Mouse (Mus musculus) mouse embryonic stem cell (cell line): Measurements from ENCODE around the gene Rims4.

Experiments
- in situ Hi-C, 2 experiments: fragments of 300-500 bp; cut with MboI; formaldehyde crosslinking; loops; 1 replicate in 1 of 2; 3 replicates in 1 of 2; pipeline ENCODE4 v1.14.3; 2019 to 2020; ENCODE audit warnings: low sequenced_read_pairs in 2 of 2, low pct_unique_long_range_greater_than_20kb in 1 of 2, mixed read lengths in 1 of 2; ENCODE audit not compliant: unreplicated experiment in 1 of 2

The Rims4 gene

DNA sequence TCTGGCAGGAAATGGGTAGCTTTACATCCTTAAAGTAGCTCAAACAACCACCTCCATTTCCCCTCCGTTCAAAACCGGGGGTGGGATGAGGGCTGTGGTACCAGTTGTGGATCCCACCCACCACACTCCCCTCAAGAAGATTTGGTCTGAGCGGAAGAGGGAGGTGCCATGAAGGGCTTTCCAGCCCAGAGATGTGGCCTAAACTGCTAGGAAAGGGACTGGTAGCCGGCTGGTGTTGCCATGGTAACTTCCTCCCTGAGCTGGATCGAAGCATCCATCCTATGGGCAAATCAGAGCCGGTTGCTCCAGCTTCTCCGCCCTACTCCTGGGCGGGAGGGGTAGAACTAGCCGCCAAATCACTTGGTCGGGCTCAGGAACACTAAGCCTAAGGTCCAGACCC is 4.4 kb downstream of the Rims4 start:
- in situ Hi-C loops = no loop called here

DNA sequence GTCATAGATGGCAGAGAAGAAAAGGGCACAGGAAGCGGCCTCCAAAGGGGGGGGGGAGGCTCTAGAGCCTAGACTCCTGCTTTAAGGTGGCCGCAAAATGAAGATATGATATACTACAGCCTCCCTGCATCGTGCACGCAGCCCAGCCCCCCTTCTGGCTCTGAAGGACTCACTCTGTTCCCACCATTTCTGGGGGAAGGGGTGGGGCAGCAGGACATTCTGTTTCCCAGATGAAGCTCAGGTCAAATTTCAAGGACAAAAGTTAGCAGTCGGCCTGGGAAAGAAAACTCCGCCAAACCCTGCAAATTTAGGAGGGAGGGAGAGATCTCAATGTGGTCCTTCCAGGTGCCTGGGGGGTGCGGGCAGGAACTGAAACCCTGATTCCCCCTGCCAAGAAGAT is 4.8 kb downstream of the Rims4 start:
- in situ Hi-C loops = no loop called here

DNA sequence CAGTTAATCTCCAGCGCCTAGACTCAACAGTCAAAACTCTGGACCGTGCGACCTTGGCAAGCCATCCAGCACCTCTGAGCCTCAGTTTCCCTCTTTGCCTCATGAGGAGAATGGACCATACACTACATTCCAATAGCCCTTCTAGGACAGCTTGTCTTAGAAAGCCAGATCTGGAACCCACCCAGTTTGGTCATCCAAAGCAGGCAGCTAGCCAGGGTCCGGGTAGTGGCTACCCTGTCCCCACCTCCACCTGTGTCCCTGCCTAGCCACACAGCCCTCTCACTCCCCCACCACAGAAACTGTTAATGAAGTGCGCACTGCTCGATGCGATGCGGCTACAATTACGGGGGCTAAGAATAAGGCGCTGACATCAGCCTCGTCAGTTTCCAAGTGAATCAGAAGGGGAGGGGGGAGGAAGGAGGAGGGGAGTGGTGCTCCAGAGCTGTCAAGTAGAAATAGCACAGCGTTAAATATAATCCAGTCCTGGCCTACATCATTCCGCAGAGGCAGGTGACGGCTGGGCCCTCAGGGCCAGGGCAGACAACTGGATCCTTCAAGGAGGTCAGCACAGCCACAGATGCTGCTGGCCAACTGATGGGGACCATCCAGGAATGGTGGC is 6.5 kb downstream of the Rims4 start:
- in situ Hi-C loops = no loop called here

DNA sequence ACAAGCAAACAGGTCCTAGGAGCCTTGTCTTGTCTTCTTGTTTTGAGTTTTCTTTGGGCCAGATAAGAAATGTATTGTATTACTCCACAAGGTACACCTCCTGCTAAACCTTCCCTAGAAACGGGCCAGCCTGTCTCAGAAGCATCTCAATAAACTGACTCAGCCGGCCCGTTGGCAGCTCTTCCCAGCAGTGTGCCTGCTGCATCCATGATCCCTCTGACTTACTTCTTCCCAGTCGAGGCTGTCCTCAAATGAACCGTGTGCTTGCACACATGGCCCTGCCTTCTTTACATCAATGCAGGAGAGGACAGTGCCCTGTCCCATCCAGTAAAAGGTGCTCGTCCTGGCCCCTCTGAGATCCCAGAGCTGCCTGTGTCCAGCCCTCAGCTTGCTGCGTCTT is 8.9 kb downstream of the Rims4 start:
- in situ Hi-C loops = no loop called here

DNA sequence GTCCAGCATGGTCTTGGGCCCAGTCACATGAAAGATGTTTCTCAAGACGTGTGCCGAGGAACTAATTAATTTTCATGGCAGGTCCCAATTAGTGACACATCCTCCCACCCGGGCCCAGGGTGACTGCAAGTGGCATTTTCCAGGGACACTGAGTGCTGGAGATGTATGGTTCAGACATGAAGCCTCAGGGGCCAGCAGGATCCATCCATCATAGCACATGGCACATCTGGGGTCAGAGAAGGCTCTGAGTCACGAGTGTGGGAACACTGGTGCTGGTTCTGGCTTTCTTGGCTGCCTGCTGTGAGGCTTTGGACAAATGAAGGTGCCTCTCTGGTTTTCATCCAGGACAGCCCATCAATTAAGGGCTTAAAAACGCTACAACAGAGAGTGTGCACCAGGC is 11.4 kb downstream of the Rims4 start:
- in situ Hi-C loops = no loop called here

DNA sequence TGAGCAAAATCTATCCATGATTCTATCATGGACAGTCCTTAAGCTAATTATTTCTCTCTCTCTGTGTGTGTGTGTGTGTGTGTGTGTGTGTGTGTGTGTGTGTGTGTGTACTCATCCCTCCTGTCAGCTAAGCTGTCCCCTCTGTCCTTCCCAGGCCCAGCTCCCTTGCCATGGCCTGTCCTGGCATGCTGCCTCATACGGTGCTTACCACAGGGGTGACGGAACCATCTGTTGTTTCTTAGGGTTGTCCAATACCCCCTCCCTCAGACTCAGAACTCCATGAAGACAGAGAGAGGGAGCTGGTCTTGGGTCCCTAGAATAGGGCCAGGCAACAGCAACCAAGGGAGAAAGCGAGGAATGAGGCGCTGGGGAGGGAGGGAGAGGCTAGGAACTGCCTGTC is 14.2 kb downstream of the Rims4 start:
- in situ Hi-C loops = no loop called here

DNA sequence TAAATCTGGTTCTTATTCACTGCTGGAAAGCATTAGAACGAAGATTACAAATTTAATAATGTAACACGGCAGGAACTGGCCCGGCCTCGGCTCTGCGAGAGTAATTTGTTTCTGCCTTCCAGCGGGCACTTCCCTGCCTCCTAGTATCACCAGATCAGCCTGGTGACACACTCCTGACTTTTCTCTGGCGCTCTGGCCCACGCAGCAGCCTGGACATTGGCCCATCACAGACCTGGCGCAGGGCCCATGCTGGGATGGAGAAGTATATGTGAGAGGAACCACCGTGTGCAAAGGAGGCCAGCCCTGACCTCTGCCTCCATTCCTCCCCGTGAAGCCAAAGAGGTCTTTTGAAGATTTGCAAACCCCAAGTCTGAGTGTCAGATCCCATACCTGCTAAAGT is 15.0 kb downstream of the Rims4 start:
- in situ Hi-C loops = no loop called here

DNA sequence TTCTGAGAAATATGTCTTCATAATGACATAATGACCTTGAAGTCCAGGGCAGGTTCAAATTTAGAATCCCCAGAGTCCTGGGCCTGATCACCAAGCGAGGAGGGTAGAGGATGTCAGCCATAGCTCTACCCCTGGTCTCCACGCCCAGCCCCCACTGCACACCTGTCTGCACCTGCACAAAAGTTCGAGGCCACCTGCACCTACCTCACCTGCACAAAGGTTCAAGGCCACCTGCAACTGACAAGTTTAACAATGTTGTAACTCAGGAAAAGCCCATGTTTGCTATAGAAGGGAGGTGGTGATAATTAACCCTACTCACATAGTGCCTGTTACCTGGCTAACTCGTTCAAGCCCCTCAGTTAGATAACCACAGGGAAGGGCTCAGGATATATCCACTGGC is 16.0 kb downstream of the Rims4 start:
- in situ Hi-C loops = no loop called here

DNA sequence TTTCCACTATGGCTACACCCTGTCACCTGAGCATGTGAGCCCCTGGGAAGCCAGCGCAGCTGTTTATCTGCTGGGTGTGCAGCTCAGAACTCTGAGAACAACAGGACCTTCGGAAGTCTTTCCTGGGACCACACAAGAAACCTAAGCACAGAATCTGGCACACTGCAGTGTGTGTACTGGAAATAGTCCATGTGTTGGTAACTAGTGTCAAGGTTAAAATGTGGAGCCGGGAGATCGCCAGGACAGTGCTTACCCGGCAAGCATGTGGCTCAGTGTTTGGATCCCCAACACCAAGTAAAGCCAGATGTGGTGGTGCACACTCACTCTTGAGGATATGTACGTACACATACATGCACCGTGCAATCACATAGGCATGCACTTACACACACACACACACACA is 17.4 kb downstream of the Rims4 start:
- in situ Hi-C loops = no loop called here

DNA sequence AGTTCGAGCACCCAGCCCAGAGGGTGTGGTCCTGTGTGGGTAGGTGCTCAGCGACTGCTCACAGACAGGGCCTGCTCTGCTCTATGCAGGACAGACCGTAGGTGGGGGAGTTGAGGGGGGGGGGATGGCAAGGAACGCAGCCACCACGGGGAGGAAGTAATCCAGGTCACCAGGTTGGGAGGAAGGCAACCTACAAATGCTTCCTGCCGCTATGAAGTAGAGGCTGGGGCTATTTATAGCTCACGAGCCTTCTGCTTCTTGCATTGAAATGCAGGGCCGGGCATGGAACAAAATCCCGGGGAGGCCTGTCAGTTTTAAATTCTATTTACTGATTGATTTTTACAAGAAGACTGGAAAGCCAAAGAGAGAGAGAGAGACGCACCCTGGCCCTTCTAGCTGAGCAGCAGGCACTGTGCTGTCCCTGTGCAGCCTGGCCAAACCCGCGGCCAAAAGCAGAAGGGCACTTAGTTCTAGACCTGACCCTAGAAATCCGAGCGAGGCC is 18.5 kb downstream of the Rims4 start:
- in situ Hi-C loops = no loop called here

DNA sequence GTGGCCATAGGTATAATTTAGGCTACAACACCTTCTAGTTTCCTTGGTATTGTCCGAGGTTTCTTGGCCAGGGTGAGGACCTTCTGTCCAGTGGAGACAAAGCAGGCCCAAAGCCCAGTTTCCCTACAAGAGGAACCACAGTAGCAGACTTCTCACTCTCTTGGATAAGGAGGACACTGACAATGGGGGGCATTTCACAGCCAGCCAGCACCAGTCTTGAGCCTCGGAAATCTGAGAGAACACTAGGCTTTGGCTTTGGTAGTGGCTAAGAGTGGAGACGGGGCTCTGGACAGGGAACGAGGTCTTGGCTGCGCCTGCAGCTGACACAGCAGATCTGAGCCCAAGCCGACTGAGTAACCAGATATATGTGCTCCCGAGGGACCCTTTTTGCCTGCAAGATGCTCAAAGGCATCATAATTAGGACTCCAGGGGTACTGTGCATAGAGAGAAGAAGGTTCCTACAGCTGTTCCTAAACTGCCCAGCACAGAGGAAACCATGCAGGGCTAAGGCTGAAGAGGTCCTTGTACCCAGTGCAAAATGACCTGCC is 20.4 kb downstream of the Rims4 start:
- in situ Hi-C loops = no loop called here

DNA sequence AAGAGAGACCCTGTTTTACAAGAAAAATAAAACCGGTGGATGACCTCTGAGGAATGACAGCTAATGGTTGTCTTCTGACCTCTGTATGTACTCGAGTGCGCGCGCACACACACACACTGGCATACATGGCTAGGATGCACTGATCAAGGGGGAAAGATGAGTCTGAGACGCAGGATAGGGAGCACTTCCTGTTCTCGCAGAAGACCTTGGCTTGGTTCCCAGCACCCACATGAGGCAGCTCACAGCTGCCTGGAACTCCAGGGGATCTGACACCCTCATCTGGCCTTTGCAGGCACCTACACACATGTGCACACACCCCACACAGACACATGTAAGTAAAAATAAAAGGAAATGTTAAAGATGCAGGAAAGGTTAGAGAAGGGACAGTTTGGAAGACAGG is 21.5 kb downstream of the Rims4 start:
- in situ Hi-C loops = no loop called here

DNA sequence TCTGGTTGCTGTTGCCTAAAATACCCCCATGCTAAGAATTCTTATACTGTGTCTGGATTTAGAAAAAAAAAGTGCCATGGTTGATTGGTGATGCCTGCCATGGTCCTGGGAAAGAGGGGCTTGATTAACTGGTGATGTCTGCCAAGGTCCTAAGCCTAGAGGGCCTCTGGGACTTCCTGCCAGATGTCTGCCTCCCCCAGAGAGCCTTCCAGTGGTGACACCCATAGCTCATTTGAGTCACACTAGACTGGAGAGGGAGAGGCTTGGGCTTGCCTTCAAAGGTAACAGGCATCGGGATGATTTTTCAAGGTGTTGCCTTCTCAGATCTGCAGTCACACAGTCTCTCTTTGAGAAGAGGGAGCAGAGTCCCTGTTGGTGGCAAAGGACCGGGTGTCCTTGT is 23.3 kb downstream of the Rims4 start:
- in situ Hi-C loops = no loop called here

DNA sequence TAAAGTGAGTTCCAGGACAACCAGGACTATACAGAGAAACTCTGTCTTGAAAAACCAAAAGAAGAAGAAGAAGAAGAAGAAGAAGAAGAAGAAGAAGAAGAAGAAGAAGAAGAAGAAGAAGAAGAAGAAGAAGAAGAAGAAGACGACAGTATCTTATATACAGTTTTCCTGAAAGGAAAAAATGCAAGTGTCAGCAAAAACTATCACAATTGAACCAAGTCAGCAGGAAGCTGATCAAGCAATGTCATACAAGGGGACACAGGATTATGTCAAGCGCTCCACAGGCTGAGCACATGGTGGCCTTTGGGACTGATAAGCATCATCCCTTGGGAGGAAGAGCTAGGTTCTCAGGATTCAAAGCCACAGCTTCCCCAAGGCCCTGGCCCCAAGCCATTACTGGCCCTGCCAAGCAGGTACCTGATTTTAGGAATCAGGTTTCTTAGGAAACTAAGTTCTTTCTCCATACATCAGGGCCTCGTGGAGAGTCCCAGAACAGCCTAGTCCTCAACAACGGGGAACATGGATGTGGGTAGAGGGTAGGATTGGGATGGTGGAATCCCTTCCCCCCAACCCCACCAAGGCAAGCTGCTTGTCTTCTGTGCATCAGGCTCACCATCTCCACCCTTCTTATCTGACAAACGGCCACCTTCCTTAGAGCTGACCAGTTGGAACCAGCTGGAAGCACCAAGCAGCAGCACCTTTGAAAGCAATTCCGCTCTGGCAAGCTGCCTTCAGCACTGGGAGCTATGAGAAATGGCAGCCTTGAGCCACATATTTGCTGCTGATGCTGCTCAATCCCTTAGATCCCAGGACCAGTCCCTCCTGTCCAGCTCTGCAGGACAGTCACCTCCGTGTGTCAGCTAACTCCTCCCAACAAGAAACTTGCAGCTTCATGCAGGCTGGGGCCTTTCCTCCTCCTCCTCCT is 24.8 kb downstream of the Rims4 start:
- in situ Hi-C loops = no loop called here

DNA sequence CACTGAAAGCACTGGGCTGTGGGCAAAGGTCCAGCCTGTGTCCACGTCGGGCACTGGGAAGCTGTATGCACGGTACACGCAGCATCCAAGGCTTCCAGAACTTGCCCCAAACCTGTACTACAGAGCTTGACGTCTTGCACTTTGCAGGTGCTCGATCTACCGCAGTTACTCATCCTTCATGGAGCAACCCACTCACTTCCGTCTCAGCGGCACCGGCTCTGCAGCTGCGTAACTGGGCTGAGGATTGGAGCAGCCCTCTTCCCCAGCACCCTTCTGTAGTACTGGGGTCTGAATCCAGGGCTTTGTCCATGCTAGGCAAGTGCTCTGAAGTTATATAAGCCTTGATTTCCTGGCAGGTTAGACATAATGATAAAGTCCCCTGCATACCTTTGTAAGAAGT is 27.2 kb downstream of the Rims4 start:
- in situ Hi-C loops = no loop called here

DNA sequence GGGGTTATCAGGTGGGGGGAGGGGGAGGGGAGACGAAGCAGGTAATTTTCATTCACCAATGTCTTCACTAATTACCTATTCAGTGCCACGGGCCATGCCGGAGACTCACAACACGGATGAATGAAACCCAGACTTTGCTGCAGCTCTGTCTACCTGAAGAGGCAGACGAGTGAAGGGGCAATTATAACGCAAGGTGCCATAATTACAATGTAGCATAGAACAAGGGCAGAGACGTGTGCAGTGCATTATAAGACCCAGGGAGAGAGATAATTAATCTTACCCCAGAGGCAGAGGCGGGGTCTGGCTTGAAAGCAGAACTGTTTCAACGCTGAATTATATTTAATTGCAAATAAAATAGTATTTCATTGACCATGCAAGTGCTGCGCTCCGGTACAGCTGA is 27.9 kb downstream of the Rims4 start:
- in situ Hi-C loops = no loop called here

DNA sequence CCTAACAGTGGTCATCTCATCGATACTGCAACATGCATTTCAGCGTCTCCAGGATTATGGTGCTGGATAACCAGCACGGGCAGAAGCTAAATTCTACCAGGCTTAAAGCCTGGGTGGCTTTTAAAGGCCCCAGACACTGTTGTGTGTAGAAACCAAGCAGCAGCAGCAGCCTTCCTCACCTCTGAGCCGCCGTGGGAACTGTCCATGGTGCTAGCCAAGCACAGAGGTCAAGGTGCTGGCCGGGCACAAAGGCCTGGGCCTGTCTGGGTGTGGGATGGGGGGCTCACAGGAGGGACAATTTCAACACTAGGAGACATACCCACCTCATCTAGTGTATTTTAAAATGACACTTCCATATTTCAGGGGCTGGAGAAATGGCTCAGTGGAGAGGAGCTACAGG is 29.1 kb downstream of the Rims4 start:
- in situ Hi-C loops = no loop called here

DNA sequence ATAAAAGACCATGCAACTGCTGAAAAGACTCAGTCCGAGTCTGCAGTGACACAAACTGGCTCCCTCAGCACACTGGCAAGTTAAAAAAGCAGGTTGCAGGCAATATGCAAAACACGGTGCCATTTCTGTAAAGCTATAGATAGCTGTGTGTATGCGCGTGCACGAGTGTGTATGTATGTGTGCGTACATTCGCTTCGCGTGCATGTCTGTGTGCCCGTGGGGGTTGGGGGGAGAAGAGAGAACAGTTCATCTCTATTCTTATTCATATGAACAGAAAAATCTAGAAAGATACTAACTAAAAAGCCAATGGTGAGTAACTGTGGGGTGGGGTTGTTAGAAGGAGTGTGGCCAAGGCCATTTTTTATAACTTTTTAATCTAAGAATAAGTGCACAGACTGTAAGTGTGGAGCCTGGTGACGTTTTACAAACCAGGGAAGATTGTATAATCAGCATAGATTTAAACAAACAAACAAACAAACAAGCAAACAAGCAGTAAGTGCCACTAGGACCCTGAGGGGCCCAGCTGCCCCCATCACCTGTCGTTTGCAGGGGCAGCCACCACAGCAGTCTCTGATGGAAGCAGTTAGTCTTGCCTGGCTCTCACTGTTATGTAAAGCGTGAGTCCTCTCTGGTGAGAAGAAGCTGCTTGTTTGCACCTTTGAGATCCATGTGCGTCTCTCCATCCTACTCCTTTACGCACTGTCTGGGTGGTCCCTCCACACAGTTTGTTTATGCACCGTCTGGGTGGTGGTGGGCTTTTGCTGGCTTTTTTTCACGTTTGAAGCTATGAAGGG is 35.4 kb downstream of the Rims4 start:
- in situ Hi-C loops = no loop called here

DNA sequence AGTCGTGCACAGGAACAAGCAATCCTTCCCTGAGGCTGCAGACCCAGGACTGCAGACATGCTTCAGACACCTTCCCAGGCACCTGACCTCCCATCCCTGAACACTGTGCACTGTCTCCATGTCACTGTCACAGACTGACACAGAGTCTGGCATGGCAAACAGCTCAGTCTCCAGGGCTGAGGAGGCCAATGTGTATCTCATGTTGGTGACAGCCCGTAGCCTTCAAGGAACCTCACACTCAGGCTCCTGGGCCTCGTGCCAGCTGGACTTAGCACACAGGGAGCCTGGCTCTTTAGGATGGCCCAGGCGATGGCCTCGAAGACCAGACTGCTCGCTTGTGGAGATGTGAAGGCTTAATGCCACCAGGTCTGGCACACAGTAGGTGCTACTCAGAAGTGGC is 37.6 kb downstream of the Rims4 start:
- in situ Hi-C loops = no loop called here
